Mouse (Mus musculus): ENCODE measurements around the gene Gstp1.
"Not testable (repeated sequence)": the region's sequence is repeated elsewhere in the genome, so short reads cannot be mapped to it uniquely, and the experiment has no call there.

The Gstp1 gene

DNA sequence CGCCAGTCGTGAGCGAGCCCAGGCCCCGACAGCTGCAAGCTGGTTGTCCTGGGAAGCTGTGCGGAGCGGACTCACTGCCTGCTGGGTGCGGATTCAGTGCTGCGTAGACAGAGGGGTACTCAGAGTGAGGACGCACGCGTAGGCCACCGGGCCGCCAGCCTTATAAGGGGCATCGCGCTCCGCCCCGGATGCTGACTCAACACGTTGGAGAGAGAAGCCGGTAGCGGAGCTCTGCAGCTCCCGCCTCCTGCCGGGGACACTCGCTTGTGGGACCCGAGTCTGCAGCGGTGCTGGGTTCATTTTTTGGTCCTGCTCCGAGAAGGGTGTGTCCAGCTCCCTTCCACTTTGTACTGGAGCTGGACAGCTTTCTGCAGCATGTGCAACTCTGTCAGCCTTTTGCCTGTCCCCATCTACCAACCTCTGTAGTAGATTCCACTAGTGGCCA lies at the start of gene Gstp1:
Gene Gstp1 (minus strand): TSS at position 198 of the 445 bp plus-strand sequence.
- DNase-seq, result peak; percentile 84

DNA sequence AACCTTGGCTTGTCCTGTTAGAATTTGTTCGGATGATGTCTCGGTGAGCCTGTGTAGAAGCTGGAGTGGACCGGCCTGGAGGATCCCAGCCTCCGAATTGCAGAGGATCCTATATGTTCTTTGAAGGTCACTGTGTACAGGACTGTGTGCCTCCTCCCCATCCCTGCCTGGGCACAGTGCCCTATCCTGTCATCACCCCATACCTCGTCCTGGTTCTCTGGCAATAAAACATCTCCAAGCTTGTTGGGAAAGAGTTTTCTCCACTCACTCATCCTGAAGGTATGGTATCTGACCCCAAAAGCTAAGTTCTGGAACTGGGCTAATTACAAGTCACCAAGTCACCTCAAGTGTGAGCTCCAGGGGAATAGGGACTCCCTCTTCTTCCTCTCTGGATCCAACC lies 49.3 kb upstream of the Gstp1 start:
- no peak for DNase-seq

DNA sequence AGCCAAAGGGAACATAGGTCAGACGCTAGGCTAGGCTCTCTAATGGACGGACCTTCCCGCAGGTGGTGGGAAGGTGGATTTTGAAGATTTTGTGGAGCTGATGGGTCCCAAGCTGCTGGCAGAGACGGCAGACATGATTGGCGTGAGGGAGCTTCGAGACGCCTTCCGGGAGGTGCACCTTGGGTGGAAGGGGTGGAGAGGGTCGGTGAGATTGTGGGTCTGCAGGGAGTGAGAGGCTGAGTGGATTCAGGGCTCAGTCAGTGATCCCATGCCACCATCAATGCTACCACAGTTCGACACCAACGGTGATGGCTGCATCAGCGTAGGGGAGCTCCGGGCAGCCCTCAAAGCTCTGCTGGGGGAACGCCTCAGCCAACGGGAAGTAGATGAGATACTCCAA lies 48.4 kb upstream of the Gstp1 start:
- no peak for DNase-seq

DNA sequence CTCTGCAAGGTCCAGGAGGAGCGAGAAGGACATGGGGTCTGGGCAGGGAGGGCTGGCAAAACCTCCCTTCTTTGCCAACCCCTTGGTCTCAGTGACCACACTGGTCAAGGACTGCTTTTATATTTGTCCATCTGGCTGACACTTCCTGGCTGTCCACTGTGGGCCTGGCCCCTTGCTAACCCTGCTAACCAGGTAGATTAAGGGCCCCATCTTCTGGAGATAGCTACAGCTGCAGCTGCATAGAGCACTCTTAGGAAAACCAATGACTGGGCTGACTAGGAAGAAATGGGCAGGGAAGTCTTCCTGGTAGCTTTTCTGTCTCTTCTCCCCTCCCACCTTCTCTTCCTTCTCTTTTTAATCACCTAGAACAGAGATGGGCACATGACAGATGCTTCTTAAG lies 47.2 kb upstream of the Gstp1 start:
- no peak for DNase-seq

DNA sequence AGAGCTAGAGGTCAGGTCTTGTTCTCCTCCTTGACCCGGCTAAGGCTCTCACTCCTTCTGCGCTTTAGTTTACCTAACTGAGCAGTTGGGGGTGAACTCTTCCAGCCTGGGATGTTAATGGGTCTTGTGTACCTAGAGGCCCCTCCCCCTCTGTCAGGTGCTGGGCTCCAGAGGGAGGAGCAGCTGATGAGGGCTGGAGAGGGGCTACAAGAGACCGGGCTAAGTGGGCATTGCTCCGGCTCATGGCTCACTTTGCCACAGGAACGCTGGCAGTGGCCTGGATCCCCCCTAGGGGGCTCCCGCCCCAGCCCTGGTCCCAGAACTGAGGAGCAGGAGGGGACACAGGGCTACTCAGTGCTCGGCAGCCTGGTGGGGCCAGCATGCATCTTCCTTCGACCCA lies 46.0 kb upstream of the Gstp1 start:
- no peak for DNase-seq

DNA sequence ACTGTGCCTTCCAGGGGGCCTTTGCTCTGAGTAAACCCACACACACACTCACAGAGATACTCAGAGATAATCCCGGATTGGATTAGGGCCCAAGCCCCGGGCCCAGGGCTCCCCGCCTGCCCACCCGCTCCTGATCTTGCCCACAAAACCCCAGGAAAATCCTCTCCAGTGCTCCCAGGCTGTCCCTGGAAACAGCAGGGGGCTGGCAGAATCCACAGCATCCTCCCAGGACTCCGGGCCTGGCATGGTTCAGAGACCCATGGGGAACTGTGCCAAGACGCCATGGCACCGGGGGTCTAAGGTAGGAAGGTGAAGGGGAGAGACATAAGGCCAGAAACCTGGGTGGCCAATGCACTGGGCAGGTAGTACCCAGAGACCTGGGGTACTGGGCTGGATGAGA lies 45.5 kb upstream of the Gstp1 start:
- no peak for DNase-seq

DNA sequence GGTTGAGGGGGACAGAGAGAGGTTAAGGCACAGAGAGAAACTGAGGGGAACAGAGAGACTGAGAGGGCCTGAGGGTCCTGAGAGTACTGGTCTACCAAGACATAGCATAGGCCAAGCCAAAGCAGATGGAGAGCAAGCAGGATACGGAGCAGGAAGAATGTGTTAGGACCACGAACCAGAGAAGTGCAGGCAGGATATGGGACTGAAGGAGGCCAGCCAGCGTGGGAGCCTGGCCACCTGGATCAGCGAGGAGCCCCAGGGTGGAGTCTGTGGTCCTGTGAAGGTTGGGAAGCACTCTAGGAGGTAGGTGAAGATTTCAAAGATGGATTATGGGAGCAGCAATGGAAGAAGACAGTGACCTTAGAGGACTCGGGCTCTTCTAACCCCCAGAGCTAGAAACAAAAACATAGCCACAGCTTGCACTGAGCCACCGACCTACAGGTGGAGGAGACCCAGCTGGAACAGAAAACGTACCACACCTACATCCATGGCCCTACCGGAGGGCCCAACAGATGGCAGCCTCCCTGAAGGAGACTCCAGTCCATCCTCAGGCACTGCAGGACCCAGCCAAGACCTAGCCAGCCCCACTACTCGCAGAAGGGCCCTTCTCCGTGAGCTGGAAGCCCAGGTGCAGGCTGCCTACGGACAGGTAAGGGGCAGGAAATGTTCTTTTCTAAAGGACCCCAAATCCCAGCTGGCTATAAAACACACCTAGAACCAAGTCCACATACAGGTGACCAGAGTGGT lies 44.6 kb upstream of the Gstp1 start:
- no peak for DNase-seq

DNA sequence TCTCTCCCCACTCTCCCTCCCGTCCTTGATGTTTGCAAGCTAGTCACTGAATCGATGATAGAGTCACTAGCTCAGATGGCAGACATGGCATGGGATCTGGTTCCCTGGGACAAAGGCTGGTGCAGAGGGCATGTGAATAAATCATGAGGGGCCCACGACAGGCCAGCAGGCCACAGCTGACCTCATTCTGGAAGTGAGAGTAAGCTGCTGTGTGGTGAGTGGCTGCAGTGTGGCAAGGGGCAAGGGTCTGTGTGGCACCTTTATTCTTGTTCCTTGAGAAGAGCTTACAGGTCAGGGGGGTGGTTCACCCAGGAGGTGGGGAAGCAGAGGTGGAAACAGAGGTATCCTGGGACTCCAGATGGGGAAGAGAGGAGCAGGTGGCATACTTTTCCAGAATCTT lies 43.6 kb upstream of the Gstp1 start, which contains the start of gene Cabp2:
Gene Cabp2 (plus strand): TSS at position 185 of the 400 bp plus-strand sequence.
- DNase-seq, result no peak

DNA sequence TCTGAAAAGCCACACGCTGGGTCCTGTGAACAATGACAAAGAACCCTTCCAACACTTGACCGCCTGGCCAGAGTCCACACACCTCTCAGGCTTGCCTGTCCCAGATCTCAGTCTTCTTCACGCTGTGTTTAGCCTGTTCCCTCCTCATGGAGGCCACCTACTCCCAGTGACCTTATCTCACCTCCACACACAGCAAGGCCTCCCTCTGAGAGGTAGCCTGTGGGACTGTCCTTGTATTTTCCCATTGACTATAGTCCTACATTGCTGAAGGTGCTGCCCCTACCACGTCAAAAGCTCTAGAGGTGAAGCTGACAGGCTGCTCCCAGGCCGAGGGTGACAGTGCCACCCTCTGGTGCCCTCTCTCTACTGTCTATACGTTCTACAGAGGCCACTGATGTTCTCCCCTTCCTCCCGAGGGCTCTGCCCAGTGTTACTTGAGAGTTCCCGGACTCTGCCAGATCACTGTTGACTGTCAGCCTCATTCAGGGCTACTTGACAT lies 42.8 kb upstream of the Gstp1 start:
- DNase-seq, result no peak

DNA sequence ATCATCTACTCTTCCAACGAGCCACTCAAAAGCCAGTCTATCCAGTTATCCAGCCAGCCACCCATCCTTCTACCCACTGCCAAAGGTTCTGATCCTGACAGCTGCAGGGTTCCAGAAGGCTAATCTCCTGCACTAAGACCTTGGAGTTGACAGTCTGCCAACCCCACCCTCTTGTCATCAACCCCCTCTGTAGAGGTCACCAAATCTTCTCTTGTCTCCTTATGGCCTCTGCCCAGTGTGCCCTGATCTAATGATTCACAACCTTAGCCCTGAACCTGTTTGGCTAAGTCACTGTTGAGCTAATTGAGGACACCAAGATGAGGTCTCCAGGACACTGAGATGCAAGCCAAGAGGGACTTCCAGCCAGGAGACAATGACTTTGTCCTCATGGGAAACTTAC lies 41.8 kb upstream of the Gstp1 start:
- DNase-seq, result no peak

DNA sequence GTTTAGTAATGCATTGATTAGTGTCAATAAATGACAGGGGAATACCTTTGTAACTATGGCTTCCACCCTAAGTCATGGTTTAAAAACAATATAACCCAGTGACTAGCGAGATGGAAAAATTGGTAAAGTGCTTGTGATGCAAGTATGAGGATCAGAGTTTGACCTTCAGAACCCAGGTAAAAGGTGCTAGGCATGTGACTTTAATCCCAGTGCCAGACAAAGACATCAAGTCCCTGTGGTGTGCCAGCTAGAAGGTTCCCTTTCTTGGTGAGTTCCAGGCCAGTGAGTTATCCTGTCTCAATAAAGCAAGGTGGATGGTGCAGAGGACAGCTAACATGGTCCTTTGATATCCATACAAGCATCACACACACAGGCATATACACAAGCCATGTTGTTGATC lies 37.7 kb upstream of the Gstp1 start:
- DNase-seq, result no peak

DNA sequence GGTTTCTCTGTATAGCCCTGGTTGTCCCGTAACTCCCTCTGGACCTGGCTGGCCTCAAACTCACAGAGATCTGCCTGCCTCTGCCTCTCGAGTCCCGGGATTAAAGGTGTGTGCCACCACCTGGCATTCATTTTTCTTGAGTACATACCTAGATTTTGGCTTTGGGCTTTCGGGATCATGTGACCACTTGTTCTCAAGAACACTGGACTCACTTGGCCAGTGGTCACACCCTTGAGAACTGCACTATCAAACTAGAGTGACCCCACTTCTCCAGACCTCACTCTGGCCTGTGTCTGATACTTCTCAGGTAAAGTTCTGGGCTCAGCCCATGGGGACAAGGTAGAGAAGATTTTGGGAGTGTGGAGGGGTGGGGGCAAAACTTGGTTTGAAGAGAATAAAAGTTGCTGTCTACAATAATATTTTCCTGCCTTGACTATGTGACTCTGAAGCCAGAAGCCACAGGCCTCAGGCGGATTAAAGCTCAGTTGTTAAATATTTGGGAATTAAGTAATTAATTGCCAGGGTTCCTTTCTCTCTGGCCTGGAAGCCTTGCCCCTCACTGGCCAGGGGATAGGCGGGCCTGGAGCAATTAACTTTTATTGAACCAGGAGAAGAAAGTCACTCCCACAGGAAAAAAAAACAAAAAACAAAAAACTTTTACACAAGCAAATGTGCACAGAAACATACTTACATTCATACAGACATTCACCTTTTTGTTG lies 35.1 kb upstream of the Gstp1 start:
- no peak for DNase-seq

DNA sequence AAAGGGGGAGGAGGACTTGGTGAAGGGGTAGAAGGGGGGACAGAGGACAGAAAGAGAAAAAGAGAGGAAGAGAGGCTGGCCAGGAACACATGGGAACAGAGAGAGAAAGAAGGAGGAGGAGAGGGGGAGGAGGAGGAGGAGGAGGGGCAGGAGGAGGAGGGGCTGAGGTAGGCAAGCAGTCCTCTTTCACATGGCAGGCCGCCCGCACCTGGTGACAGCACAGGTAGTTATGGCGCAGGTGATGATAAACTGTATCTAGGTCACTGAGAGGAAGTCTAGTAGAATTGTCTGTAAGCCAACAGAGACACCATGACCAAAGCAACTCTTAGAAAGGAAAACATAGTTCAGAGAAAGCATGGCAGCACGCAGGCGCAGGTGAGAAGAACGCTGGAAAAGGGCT lies 33.6 kb upstream of the Gstp1 start:
- no peak for DNase-seq

DNA sequence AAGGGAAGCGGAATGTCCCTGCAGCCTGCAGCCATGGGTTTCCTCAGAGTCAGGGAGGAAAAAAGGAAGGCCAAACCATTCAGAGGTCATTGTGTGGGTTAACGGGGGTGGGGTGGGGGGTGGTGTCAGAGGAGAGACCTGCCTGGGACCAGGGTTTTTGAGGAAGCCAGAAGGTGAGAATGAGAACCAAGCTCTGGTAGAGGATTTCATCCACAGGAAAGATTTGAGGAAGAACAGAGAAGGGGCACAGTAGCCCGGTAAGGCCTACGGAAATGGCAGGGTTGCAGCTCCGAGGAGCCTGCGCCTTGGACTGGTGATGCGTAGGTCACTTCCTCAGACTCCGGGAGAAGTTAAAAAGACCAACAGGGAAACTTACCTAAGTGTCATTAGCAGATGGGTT lies 33.0 kb upstream of the Gstp1 start:
- DNase-seq, result no peak

DNA sequence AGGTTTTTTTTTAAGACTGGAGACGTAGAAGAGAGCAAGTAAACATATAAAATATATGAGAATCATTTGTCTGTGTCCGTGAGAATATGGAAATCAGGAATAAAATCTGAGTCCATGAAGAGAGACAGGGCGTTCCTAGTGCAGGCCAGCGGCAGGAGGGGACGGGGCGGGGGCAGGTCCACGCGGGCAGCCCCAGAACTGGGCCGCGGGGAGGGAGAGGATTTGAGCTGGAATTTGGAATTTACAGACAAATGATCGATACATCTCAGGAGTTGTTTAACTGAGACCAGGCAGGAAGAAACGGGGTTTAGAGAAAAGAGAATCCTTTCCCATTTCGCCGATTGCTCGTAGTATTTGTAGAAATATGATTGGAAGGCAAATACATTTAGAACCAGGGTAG lies 32.5 kb upstream of the Gstp1 start:
- DNase-seq, result no peak

DNA sequence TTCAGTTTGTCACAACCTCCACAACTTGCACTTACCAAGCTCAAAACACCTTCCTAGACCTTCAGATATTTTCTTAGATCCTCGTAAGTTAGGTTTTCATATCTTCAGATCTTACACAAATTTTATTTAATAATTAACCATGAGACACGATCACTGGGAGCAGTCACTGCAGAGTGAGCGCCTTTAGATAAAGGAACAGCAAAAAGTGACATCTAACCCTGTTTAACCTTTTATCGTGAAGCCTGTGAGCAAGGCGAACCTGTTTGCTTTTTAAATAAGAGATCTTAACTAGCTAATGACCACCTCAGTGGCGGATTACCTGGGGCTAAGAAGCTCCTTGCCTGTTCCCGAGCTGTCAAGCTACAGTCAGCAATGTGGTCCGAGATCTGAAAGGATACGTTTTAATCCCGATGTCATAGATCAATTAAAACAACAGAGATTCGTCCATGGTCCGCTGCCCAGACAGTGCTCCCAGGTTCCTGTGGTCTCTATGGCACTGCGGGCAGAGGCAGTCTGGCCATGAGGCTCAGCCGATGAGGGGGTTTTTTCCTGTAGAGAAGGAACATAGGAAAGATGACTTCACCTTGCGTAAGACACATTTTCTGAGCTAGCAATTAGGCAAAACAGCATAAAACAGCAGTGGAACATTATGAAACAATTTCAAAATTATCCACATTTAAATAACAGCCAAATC lies 31.1 kb upstream of the Gstp1 start:
- no peak for DNase-seq

DNA sequence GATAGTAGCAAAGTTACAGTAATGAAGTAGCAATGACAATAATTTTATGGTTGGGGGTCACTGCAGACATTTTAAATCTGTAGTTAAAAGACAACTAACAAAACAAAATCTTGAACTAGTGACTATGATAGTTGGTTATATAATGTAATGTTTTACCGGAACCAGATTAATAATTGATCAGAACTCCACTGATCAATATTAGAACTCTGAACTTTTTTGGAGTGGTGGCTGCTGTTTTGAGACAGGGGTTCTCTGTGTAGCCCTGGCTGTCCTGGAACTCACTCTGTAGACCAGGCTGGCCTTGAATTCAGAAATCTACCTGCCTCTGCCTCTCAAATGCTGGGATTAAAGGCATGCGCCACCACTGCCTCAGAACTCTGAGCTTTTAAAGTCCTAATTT lies 30.5 kb upstream of the Gstp1 start:
- DNase-seq, result not testable (repeated sequence)

DNA sequence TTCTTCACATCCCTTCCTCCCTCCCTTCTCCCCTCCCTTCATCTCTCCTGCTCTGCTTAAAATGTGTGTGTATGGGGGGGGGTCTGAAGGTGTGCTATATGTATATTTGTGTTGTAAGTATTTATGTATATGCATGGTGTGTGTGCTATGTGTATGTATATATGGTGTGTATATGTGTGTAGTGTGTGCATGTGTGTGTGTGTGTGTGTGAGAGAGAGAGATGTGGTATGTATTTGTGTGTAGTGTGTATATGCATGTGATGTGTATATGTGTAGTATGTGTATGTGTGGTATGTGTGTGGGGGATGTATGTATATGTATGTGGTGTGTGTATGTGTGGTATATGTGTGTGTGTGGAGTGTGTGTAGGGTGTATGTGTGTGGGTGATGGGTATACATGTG lies 29.1 kb upstream of the Gstp1 start:
- DNase-seq, result no peak

DNA sequence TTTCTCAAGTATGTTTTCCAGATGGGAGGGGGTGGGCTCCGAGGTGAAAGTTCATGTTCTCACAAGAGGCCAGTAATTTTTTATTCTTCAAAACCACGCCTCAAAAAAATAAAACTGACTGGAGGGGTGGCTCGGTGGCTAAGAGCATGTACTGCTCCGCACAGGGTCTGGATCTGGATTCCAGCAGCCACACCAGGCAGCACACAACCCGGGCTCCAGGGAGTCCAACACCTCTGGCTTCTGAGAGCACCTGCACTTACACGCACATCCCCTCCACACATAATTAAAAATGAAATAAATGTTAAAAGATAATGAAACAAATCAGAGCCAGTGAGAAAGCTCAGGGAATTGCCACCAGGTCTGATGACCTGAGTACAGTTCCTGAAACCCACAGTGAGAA lies 28.5 kb upstream of the Gstp1 start:
- DNase-seq, result no peak

DNA sequence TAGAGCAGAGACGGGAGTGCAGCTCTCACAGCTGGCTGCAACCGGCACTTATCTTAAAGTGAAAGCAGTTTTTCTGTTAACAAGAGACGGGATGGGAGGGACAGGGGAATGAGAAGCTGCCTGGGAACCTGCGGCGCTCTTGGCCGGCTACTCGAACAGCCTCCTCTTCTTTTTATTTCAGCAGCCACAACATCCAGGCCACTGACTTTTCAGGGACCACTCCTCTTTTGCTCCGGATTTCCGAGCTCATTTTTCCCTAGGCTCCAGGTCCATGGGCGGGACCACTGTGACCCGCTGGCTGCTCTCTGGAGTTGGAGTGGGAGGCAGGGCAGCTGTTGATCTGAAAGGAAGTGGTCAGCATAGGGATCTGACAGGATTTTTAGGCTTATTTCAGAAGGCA lies 26.7 kb upstream of the Gstp1 start:
- not testable (repeated sequence) for DNase-seq

DNA sequence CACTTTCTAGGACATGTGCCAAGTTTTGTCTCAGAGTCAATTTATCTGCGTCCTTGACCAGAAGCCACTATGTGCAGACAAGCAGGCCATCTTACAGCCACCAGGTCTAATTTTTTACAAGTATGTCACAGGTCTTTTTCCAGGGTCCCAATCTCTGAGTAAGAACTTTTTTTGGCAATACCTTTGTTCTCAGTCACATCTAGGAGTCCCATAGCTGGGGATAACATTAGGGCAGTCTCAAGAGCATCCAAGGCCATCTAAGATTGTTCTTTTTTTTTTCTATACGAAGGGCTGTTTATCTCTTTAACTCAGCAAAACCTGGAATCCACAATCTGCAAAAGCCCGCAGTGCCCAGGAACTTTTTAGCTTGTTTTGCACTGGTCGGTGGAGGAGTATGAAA lies 25.6 kb upstream of the Gstp1 start:
- not testable (repeated sequence) for DNase-seq

DNA sequence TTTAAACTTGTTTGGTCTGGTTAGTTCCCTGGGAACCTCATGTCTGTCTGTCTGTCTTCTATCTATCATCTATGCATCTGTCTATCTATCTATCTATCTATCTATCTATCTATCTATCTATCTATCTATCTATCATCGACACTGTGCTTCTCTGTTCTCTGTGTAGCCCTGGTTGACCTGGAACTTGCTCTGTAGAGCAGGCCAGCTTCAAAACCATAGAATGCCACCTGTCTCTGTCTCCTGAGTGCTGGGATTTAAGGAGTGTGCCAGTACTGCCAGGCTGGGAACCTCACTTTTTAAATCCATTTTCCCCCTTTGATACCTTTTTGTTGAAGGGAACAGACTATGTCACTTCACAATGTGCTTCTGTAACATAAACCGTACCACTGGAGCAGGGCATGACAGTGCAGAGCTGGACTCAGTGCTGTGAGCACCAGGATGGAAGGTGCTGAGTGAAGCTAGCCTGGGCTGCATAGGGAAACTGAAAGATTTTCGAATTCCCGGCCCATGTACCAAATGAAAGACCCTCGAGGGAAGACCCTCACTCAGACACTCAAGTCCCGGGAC lies 23.2 kb upstream of the Gstp1 start:
- DNase-seq, result no peak
